Mouse (Mus musculus) embryonic facial prominence, embryonic 11.5 days (tissue): ENCODE data around the gene Hes6. TPM values are rescaled to one million over a fixed set of nuclear protein-coding genes. Genes with fewer than 3 reads are reported as not detected.

Experiments
- ATAC-seq: fragments of 200-750 bp; cut with Nextera tagmentation; replicated peaks from 2 replicates; pipeline ENCODE4 v1.8.0; 2017; ENCODE audit warnings: low read depth; ENCODE audit not compliant: insufficient number of reproducible peaks, low FRiP score, low TSS enrichment
- DNase-seq: peaks from one replicate; pipeline ENCODE4 v3.0.0-alpha.2; 2015; ENCODE audit warnings: low spot score
- H3K27ac ChIP-seq: fragments of 300-500 bp; sonication (generic); replicated peaks from 2 replicates; pipeline ENCODE4 v1.5.1; 2014; ENCODE audit warnings: mild to moderate bottlenecking, low read depth, low read length, control low read depth
- H3K27me3 ChIP-seq: fragments of 300-500 bp; sonication (generic); 2 replicates; pipeline ENCODE4 v1.6.1; 2014; ENCODE audit warnings: mild to moderate bottlenecking, low read length, moderate library complexity, mixed read lengths; ENCODE audit not compliant: control insufficient read depth, insufficient read depth
- H3K36me3 ChIP-seq: fragments of 300-500 bp; sonication (generic); replicated peaks from 2 replicates; pipeline ENCODE4 v1.6.1; 2014; ENCODE audit warnings: low read depth, mild to moderate bottlenecking, low read length, moderate library complexity, mixed read lengths; ENCODE audit not compliant: control insufficient read depth, insufficient read depth
- H3K4me1 ChIP-seq: fragments of 300-500 bp; sonication (generic); 2 replicates; pipeline ENCODE4 v1.6.1; 2014; ENCODE audit warnings: low read length, mixed read lengths; ENCODE audit not compliant: control insufficient read depth, insufficient read depth
- H3K4me2 ChIP-seq: fragments of 300-500 bp; sonication (generic); 2 replicates; pipeline ENCODE4 v1.6.1; 2014; ENCODE audit warnings: low read depth, mild to moderate bottlenecking, control low read depth, low read length, moderate library complexity
- H3K4me3 ChIP-seq: fragments of 300-500 bp; sonication (generic); 2 replicates; pipeline ENCODE4 v1.5.1; 2014; ENCODE audit warnings: low read depth, low read length, control low read depth
- H3K9ac ChIP-seq: fragments of 300-500 bp; sonication (generic); replicated peaks from 2 replicates; pipeline ENCODE4 v1.6.1; 2014; ENCODE audit warnings: mild to moderate bottlenecking, control low read depth, low read length
- H3K9me3 ChIP-seq: fragments of 300-500 bp; sonication (generic); replicated peaks from 2 replicates; pipeline ENCODE4 v1.6.1; 2016; ENCODE audit warnings: mild to moderate bottlenecking, low read length, inconsistent platforms, mixed read lengths; ENCODE audit not compliant: control insufficient read depth
- WGBS: fragments of 180-500 bp; shearing (Covaris S2); extraction: QIAGEN DNeasy Blood & Tissue Kit; methylation state at CpG from one replicate; pipeline ENCODE4 v1.1.7; 2014; 5-methylcytosine and 5-hydroxymethylcytosine counted together
- polyA plus RNA-seq: library from polyadenylated mRNA; unstranded; fragments of >200 nt; fragmentation: Nextera tagmentation; extraction: Ambion mirVana; gene quantifications from 2 replicates; pipeline ENCODE4 v1.2.1, GENCODE M21; 2014

Hes6 gene
- polyA plus RNA-seq, 1 experiment from 2014 or later = 112 TPM

- Histone ChIP-seq H3K9ac (no peak overlapping the region), H3K27me3 (no peaks in the 10 kb centered on the region), H3K4me1 (no peaks in the 10 kb centered on the region), H3K36me3 (no peaks in the 10 kb centered on the region), H3K9me3 (no peaks in the 10 kb centered on the region), H3K27ac (no peak overlapping the region), H3K4me2 (no peak overlapping the region), H3K4me3 (no peak overlapping the region)
- ATAC-seq (no peak), DNase-seq (no peak)
- WGBS = 87% methylated on average over 8 of the region's 8 CpGs
These were observed 6.8 kb upstream of the Hes6 start for GRCm38 (mm10) chr1:91420601-91421065.

GRCm38 (mm10) chr1:91419862-91420600 is 6.2 kb upstream of the Hes6 start:
- DNase-seq (no peak), ATAC-seq (no peak)
- H3K9ac ChIP-seq = no peak overlapping the region
- no peaks in the 10 kb centered on the region for H3K27me3 ChIP-seq
- H3K27ac ChIP-seq = no peak overlapping the region
- no peaks in the 10 kb centered on the region for H3K4me1 ChIP-seq
- 67% methylated on average over 10 of the region's 10 CpGs for WGBS
- H3K4me2 ChIP-seq = no peak overlapping the region
- H3K4me3 ChIP-seq = no peak overlapping the region
- H3K36me3 ChIP-seq = no peaks in the 10 kb centered on the region
- H3K9me3 ChIP-seq = no peaks in the 10 kb centered on the region

- H3K4me1 ChIP-seq = no peaks in the 10 kb centered on the region
- H3K9ac ChIP-seq = no peak overlapping the region
- H3K9me3 ChIP-seq = no peaks in the 10 kb centered on the region
- ATAC-seq (no peak), DNase-seq (no peak)
- H3K4me3 ChIP-seq = no peak overlapping the region
- 44% methylated on average over 1 of the region's 1 CpGs for WGBS
- no peak overlapping the region for H3K4me2 ChIP-seq
- no peaks in the 10 kb centered on the region for H3K27me3 ChIP-seq
- H3K27ac ChIP-seq = no peak overlapping the region
- H3K36me3 ChIP-seq = no peaks in the 10 kb centered on the region
These were observed 4.2 kb upstream of the Hes6 start for GRCm38 (mm10) chr1:91417991-91418390.

- H3K9ac ChIP-seq = no peak overlapping the region
- no peaks in the 10 kb centered on the region; the same call in 1 of the 2 replicates for H3K36me3 ChIP-seq
- H3K4me3 ChIP-seq = no peak overlapping the region
- no peaks in the 10 kb centered on the region for H3K27me3 ChIP-seq
- DNase-seq (no peak), ATAC-seq (no peak)
- no peak overlapping the region for H3K4me2 ChIP-seq
- H3K27ac ChIP-seq = peak overlapping the region; percentile 63
- peaks cover 4% of the 10 kb centered on the region; the same call in 1 of the 2 replicates for H3K4me1 ChIP-seq
- H3K9me3 ChIP-seq = no peaks in the 10 kb centered on the region
- 75% methylated on average over 5 of the region's 5 CpGs for WGBS
These were observed 1.5 kb upstream of the Hes6 start for GRCm38 (mm10) chr1:91415311-91415710.

- no peak overlapping the region; the same call in 1 of the 2 replicates for H3K9ac ChIP-seq
- H3K9me3 ChIP-seq = no peaks in the 10 kb centered on the region
- H3K27me3 ChIP-seq = no peaks in the 10 kb centered on the region
- 59% methylated on average over 4 of the region's 4 CpGs for WGBS
- peaks cover 4% of the 10 kb centered on the region; the same call in 1 of the 2 replicates for H3K4me1 ChIP-seq
- no peak overlapping the region for H3K4me3 ChIP-seq
- no peak for DNase-seq
- peak overlapping the region; percentile 63 for H3K27ac ChIP-seq
- no peak for ATAC-seq
- H3K4me2 ChIP-seq = no peak overlapping the region
- no peaks in the 10 kb centered on the region; the same call in 1 of the 2 replicates for H3K36me3 ChIP-seq
These were observed 1.1 kb upstream of the Hes6 start for GRCm38 (mm10) chr1:91414903-91415302.

- WGBS = 0% methylated on average over 14 of the region's 14 CpGs
- Histone ChIP-seq H3K4me1 (peaks cover 4% of the 10 kb centered on the region; the same call in 1 of the 2 replicates), H3K9ac (peak overlapping the region; percentile 37), H3K4me2 (peak overlapping the region; percentile 62), H3K4me3 (peak overlapping the region; percentile 80), H3K27ac (peak overlapping the region; percentile 63), H3K27me3 (no peaks in the 10 kb centered on the region), H3K9me3 (no peaks in the 10 kb centered on the region), H3K36me3 (no peaks in the 10 kb centered on the region; the same call in 1 of the 2 replicates)
- ATAC-seq (0 out of 2 replicates have a peak, but pooled peaks have one; percentile 3), DNase-seq (no peak)
These were observed 321 bp downstream of the Hes6 start for GRCm38 (mm10) chr1:91413536-91413897.

GRCm38 (mm10) chr1:91413030-91413506 is 770 bp downstream of the Hes6 start:
- Histone ChIP-seq H3K9me3 (no peaks in the 10 kb centered on the region), H3K27me3 (no peaks in the 10 kb centered on the region), H3K9ac (peak overlapping the region; percentile 84), H3K27ac (peak overlapping the region; percentile 63), H3K4me3 (peak overlapping the region; percentile 80), H3K4me2 (peak overlapping the region; percentile 95), H3K36me3 (no peaks in the 10 kb centered on the region; the same call in 1 of the 2 replicates), H3K4me1 (peaks cover 4% of the 10 kb centered on the region; the same call in 1 of the 2 replicates)
- DNase-seq = peak; percentile 98
- WGBS = under 1% methylated on average over 34 of the region's 34 CpGs
- ATAC-seq = peak; percentile 91
